Mouse (Mus musculus) embryo, embryonic 10.5 days (tissue): ENCODE data around the gene Mc1r.

Source experiments
- DNase-seq: peaks from one replicate; pipeline ENCODE4 v3.0.0-alpha.2; 2015; ENCODE audit warnings: low spot score

The Mc1r gene

DNA sequence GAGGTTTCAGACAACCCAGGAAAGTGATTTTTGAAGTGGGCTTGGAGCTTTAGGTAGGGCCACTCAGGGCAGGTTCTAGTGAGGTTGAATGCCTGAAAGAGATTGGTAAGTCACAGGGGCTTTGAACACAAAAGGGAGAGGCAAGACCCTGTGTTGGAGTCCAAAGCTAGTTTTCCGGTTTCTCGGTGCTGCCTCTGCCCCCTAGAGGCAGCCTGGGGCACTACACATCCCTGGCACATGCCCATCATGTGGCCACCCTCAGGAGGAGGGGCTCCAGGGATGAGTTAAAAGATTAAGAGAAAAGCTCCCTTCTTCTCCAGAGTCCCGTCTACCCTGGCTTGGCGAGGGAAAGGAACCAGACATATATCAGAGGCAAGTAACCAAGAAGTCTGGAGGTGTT is at the start of gene Mc1r:
Gene Mc1r, plus strand, starts transcription at position 322 of the 400 bp plus-strand sequence.
- peak; percentile 80 for DNase-seq

DNA sequence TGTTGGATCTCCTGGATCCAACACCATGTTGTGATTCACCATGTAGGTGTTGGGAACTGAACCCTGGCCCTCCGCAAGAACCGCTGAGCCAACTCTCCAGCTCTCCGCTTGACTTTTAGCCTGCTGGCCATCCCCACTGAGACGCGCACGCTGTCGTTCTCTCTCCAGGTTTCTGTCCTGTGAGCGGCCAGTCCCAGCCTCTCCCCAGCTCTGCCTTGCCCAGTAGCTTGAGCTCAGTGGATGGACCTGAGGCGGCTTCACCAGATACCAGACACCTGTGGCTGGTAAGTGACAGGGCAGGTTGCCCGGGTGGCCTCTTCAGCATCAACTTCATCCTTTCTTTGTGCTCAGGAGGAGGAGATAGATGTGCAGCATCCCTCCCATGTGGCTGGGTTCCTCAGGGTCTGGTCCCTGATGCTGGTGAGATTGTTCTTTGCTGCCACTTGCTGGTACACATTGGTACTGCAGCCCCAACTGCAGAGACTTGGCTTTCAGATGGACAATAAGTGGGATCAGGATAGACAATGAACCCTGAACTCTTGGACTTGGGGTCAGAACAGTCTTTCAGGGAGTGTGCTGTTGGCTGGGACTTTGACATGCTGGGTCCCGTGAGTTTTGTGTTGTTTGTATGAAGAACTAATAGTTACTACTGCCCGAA is 45.7 kb upstream of the Mc1r start:
- peak; percentile 93 for DNase-seq

DNA sequence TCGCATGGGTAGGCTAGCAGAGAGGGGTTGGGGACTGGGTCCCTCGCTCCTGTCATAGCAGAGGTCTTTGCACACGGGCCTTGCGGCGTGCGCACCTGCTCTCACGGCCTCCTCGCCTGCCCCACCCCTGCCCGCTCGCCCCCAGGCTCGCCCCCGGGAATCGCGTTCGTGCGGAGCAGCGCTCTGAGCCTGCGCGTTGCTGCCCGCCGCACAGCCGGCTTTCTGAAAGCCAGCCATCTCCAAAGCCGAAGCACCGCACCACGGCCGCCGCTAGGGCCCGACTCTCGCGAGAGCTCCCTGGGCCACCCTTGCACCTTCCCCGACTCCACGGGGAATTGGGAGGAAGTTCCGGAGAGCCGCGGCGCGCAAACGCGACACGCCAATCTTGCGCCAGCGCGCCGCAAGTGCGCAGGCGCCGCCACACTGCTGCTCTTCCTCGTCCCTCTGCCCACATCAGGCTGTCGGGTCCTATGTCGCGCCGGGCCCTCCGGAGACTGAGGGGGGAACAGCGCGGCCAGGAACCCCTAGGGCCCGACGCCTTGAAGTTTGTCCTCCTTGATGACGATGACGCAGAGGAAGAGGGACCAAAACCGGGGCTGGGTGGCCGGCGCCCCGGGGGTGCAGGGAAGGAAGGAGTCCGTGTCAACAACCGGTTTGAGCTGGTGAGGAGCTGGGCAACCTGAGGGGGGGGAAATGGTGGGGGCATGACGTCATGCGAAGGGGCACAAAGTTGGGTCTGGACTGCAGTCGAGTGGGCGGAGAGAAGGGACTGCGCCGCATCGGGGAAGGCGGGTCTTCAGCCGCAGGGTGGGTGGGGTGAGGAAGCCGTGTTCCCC is 33.3 kb upstream of the Mc1r start, which contains the start of gene Tcf25:
Gene Tcf25, plus strand, starts transcription at position 351 of the 836 bp plus-strand sequence.
- peak; percentile 96 for DNase-seq

DNA sequence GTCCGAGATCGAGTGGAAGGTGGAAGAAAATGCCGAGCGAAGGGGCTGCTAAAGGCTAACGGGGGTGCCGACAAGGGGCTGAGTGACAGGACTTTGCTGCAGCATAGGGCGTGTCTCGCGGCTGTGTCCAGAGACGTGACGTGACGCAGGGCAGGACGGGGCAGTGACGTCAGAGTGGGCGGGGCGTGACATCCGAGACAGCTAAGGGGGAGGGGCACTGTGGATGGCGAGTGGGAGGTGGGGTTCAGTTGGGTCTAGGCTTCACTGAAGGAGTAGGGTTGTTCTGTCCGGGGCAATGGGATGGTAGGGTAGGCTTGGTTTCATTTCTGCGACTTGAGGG is 32.7 kb upstream of the Mc1r start:
- DNase-seq = peak; percentile 96

DNA sequence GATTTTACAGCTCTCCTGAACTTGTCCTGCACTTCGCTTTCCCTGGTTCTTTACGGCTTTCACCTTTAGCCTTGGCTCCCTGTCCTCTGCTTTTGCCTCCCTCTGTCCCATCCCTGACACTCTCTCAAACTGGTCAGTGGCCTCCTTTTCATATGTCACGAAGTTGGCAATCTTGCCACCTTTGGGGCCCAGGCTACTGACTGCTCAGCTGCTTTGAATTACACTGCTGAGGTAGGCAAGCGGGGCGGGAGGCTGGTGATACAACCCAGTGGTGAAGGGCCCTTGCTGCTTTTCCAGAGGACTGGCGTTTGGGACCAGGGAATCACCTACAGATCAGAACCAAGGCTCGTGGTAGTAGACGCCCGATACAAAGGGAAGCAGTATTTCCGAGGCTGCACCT is 31.2 kb upstream of the Mc1r start:
- no peak for DNase-seq

DNA sequence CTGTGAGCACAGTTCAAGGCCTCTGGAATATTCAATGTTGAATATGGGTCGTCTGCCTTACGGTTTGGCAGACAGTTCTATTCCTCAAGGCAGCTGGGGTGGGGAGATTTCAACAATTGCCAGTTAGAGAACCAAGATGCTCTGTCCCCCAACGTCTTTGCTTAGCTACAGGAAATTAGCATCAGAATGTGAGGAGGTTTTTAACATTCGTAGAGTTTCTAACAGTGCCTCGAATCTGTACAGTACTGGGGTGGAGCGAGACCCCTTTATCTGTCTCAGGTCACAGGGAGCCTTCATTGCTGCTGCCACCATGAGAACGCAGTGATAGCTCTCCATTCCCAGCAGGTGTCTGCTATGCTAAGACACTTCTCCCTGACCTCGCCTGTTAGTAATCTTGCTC is 30.8 kb upstream of the Mc1r start:
- DNase-seq = no peak

DNA sequence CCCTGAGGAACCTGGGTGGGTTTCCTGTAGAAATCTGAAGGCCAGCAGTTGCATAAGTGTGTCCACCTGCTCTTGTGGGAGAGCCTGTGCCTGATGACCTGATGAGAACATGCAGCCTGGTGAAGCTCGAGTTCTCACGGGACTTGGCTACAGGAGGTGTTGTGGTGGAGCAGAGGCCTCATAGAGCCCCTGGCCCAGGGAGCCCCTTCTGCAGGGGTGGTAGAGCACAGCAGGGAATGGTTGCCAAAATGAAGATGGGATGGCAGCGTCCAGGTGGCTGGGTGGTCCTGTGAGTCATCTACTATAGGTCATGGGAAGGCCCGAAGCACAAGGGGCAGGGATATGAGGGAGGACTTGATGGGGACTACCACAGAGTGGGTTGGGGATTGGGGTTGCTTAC is 25.2 kb upstream of the Mc1r start:
- DNase-seq = no peak

DNA sequence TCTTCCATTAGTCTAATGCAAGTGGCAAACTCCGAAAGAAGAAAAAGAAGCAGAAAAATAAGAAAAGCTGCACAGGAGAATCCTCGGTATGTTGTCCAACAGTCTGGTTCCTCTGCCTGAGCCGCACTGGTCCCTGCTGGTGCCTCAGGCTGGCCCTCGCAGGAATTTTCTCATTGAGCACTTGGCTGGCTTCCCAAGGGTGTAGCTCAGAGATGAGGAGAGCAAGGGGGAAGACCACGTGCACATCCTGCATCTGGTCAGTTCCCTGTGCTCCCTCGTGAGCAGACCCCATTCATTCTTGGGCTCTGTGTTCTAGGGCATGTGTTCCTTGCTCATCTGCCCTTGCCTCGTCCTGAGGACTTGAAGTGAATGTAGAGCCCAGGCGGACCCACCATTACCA is 24.4 kb upstream of the Mc1r start:
- no peak for DNase-seq

DNA sequence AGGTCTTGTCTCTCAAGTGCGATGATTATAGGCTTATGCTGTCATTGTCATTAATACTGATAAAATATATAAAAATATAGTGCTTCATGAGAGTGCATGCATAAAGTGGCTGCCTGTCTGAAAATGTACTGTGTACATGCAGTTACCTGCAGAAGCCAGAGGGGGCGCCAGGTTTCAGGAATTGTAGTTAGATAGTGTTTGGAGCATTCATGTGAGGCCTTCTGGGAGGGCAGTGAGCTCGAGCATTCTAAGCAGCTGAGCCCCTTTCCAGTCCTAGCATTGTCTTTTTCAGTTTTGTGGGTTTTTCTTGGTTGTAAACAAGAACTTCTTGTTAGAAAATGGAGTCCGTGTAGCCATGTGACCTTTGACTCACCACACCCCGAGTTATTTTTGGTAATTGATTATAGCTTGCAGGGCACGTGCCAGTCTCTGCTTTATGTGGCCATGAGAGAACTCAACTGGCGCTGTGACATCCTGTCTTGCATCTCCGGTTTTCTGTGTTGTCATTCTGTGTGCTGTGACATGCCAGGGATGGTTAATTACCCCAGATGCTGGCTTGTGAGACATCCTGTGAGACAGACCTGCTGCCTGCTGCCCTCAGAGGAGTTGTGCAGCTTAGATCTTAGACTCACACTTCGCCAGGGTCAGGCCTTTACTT is 21.9 kb upstream of the Mc1r start:
- peak; percentile 48 for DNase-seq

DNA sequence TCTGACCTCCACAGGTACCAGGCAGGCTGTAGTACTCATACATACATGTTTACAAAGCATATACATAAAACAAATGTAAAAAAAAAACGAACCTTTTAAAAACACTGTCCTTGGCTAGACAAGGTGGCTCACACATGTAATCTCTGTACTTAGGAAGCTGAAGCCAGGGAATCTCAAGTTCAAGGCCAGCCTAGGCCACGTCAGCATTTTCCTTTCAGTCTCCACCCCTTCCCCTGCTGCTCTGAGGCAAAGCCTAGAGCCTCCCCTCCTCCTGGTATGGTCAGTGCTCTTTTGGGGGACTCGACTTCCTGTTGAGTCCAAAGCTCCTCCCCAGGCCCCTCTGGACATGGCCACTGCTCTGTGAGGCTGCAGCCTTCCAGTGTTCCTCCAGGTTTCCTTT is 19.9 kb upstream of the Mc1r start:
- DNase-seq = no peak

DNA sequence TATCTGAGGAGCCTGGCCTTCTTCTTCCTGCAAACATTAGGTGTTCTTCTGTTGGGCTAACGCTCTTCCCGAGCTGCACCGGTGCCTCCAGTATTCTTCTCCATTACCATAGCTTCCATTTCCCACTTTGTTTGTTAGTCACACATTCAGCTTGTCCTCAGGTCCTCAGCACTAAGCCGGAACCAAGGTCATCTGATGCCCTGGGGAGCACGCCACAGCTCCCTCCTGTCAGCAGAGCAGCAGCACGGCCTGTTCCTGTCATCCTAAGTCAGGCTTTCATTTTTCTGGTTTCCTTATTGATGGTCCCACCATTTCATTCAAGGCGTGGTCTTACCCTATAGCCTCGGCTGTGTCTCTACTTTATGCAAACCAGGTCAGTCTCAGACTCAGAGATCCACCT is 19.1 kb upstream of the Mc1r start:
- no peak for DNase-seq

DNA sequence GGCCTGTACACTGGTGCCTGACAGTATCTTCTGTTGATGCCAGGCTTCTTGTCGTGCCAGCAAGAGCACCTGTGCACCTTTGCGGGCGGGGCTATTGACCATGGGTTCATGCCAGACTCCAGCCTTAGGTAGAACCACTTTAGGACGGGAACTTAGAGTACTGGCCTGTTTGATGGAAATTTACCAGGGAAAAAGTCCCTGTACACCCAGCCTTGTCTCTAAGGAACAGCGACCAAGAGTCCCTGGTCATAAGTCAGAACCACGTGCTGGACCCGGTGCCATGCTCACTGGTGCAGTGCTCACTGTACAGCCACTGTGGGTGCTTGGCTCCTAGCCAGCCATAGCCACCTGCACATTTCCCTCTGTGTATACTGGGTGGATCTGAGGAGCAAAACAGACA is 17.9 kb upstream of the Mc1r start:
- no peak for DNase-seq

DNA sequence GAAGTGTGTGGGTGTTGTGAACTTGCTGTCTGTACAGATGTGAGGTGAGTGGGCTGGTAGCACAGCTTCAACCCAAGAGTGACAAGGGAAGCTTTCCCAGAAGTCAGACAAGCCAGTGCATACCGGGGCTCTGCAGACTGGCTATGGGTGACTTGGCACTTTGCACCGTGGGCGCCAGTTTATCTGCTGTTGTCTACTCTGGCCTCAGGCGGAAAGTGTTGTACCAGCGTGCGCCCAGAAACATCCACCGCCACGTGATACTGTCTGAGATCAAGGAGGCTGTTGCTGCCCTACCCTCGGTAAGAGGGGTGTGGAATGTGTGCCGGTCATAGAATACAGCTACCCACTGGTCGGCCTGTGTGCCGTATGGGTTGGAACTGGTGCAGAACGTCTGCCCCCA is 8.6 kb upstream of the Mc1r start:
- DNase-seq = no peak

DNA sequence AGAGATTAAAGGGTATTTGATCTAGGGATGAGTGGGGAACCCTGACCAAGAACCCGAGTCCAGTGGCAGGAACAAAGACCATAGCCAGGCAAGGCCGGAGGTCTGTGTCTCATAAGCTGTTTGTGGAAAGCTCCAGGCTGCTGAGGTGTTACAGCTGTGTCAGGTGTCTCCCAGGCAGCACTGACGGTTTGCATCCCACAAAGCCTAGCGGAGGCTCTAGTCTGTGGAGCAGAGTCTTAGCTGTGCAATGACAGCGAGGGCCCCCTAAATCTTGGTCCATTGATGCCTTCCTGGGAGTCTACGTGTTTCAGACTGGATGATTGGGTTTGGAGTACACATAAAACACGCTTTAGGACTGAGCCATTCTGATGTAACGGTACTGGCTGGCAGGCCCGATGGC is 5.0 kb upstream of the Mc1r start:
- DNase-seq = no peak

DNA sequence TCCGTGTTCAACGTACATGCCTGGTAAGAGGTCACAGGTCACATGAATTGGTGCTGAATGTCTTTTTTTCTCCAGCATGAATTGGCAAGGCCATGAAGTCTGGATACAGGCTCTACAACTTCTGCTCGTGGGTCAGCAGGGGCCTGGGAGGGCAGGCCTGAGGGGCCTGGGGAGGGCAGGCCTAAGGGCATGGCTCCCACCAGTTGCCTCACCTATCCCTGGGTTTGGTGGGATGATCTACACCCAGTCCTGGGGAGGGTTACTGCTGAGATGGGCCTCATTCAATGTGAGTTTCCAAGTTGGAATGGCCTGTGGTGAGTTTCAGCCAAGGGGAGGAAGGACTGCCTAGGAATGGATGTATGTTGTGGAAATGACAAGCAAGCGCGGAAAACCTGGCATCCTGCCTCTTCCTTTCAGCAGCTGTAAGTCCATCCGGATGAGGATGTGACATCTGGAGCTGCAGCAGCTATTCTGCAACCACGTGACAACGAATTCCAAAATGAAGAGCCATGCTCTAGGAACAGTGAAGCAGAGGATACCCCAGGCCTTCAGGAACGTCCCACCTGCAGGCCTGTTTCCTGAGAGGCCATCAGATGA is 4.1 kb upstream of the Mc1r start:
- DNase-seq = no peak

DNA sequence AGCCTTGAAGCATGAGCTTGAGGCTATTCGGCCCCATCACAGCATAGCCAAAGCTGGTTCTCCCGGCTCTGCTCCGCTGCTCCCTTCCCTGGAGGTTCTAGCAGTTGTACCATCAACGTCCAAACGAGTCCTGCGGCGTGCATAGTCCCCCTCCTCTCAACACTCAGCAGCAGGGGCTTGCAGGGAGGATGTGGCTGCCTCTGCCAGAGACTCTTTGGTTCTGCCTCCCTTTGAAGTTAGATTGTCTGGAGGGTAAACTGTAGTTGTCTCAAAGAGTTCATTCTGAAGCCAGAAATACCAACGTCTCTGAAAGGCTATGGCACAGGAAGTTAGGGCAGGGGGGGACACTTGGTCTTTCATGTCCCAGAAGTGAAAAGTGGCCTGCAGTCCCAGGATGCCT is 2.4 kb upstream of the Mc1r start:
- no peak for DNase-seq

DNA sequence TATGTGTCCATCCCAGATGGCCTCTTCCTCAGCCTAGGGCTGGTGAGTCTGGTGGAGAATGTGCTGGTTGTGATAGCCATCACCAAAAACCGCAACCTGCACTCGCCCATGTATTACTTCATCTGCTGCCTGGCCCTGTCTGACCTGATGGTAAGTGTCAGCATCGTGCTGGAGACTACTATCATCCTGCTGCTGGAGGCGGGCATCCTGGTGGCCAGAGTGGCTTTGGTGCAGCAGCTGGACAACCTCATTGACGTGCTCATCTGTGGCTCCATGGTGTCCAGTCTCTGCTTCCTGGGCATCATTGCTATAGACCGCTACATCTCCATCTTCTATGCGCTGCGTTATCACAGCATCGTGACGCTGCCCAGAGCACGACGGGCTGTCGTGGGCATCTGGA is 705 bp downstream of the Mc1r start:
- DNase-seq = no peak

DNA sequence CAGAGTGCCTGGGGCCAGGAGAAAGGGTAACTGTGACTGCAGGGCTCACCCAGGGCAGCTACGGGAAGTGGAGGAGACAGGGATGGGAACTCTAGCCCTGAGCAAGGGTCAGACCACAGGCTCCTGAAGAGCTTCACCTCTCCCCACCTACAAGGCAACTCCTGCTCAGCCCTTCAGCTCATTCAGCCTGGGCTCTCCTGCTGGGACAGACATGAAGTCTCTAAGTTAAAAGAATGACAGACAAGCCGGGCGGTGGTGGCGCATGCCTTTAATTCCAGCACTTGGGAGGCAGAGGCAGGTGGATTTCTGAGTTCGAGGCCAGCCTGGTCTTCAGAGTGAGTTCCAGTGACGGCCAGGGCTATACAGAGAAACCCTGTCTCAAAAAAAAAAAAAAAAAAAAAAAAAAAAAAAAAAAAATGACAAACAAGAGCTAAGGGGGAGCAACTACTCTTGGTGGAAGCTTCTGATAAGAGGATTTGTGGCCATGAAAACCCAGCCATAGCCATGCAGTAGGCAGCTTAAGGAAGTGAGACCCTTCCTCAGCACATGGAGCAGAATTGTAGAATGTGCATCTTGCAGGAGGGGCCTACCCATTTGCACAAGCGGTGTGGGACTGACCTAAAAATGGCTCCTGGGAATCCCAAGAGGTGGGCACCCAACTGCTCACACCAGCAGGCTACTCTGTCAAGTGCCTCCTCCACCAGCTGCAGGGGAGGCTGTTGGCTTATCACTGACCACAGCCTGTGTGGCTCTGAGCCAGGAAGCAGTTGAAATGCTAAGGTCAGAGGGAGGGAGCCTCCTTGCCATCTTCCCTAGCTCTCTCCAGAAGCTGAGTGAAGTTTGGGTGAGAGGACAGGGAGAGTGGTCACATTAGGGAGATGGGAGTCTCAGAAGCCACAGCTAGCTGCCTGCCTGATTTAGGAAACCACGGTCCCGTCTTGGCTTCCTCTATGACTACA is 2.0 kb downstream of the Mc1r start:
- no peak for DNase-seq

DNA sequence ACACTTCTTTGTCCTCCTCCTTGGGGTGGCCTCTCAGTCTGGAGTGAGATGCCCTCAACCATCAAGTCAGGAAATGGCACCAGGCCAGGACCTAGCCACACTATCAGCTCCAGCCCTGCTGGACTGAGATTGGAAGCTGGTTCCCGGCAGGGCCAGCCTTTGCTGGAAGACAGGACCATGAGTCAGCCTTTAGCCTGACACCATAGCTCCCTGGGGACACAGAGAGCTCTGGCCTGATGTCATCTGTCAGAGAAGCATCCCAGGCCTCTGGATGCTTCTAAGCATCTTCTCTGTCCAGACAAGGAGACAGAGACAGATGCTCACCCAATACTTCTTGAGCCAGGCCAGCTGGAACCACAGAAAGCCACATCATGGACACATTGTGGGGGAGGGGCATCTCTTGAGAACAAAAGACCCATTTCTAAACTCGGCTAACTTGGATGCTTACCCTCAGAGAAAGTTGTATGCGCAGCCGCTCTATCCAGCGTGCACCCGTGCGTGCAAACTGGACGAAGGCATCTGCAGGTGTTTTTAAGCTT is 3.2 kb downstream of the Mc1r start:
- DNase-seq = peak; percentile 69

DNA sequence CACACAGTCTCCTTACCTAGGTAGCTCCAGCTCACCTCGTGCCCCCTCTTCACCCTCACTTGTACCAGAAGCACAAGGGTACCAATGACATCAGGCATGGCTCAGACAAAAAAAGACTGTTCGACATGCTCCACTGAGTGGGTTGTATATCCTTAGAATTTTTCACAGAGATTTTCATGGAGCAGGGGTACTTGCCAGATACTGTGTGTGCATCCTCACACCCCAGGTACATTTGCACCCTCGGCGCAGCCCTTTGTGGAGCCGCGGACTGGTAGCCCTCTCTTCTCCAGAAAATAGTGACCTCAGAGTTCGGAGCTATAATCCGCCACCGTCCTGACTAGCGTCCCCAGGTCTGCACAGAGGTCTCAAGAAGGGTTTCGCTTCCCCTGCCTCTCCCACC is 3.9 kb downstream of the Mc1r start:
- no peak for DNase-seq

DNA sequence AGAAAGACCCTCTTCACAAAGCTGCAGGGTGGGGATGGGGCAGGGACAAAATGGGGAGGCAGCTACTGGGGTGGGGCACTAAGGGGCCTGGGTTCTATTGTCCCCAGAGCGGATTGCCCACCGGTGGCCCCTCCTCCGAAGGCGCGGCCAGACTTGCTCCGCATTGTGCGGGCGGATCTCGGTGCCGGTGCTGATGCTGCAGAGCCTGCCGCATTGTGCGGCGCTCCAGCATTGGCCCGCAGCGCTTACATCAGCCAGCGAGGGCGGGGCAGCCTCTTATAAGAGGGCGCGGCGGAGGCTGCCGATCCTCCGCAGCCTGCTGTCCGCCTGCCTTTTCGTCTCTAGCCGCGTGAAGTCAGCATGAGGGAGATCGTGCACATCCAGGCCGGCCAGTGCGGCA is 4.3 kb downstream of the Mc1r start, which contains the start of gene Tubb3:
Gene Tubb3, plus strand, starts transcription at position 179 of the 400 bp plus-strand sequence.
- peak; percentile 92 for DNase-seq
